Mouse (Mus musculus): ENCODE data around the gene Nwd2.

Nwd2 gene

DNA sequence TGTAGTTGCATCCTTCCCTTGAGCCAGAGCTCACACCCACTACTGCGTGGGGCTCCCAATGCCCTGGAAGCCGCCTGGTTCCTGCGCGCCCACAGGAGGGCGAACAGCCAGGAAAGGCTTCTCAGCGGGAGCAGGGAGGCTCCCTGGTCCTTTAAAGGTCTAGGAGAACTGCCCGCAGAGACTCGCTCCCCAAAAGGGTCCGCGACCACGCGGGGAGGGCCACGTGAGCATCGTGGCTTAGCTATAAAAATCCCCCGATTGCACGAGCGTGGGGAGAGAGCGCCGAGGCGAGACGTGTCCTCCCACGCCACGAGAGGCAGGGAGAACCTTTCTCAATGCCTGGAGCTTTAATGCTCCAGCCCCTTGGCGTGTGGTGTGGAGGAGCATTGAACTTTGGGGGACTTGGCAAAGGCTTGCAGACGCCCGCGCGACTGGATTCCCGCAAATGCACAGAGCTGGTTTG, at the start of gene Nwd2:
Nwd2 (plus strand) TSS at position 33 of the 463 bp plus-strand sequence.
- DNase-seq: peak; percentile 71

- DNase-seq: peak; percentile 46
These were observed 41.5 kb upstream of the Nwd2 start for GRCm38 (mm10) chr5:63607447-63607846.

DNA sequence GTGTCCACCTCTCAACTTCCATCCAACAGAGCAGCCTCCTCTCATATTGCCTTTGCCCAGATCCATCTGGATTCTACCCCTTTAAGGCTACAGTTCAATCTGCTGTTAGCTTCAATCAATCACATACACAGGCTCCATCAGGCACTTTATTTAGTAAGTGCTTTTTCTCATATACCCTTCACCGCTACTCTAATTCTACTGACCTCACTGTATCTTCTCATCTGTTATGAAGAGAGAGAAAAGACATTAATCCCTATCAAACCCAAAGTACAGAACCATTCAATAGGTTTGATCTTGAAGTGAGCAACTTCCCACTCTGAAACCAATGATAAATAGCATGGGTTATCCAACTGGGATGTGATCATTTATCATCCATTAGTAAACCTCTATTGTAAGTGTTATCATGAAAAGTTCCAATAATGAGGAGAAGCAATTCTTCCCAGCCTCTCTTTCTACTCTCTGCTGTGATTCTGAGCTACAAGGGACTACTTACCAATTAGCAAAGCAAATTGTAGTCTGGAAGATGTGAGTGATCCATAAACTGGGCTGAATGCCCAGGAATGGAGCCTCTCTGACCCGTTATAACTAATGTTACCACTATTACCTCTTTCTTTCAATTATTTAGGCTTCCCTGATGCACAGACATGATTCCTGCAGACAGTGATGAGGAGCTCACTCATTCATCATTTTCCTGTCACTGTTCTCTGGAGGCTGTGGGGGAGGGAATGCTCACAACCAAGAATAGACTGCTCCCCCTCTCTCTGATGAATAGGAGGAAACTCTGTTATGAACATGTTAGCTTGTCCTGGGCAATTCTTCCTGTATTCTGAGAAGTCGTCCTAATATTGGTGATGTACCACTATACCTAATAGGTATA, 31.9 kb upstream of the Nwd2 start:
- DNase-seq: no peak

DNA sequence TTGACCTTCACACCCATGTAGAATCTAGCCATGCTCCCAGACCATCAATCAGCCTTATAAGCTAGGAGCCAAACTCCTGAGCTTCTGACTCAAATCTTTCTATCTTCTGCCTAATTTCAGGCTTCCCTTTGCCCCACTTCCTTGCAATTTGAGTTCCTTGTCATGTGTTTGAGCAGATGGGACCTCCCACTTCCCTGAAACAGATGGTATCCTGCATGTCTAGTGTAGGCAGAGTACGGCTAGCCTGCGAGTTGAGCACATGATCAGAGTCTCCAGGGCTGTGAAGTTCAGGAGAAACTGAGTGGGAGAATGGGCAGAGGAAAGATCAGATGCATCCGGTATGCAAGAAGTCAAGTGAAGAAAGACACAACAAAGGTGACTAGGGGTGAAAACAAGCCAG, 24.8 kb upstream of the Nwd2 start:
- DNase-seq: peak; percentile 72

DNA sequence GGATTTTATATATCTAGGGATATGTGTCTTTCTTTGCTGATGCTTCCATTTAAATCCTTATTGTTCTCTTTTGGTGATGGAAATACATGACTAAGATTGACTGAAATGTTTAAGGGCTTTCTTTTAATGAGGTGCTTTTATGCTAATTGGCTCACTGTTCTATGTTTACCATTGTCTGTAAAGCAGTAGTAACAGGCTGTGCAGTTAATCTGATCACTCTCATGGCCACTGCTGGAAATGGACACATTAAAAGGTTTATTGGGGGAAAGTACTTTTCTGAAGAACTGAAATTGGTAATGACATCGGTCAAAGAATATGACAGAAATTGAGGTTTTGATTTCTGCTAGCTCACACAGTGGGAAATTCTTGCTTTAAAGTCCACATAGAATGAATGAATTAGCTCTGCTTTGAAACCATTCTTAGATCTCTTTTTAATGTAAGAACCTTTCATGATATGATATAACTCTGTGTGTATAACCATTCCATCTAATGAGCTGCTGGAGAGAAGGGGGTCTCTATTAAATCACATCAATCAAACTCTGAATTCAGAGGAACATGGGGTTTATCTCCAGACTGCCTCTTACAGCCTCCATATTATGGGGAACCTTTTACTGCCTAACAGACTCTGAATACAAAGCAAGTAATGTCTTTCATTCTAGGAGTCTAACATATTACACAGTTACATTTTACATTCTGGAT, 20.9 kb upstream of the Nwd2 start:
- DNase-seq: no peak

GRCm38 (mm10) chr5:63628531-63628871, 20.4 kb upstream of the Nwd2 start:
- no peak for DNase-seq

DNA sequence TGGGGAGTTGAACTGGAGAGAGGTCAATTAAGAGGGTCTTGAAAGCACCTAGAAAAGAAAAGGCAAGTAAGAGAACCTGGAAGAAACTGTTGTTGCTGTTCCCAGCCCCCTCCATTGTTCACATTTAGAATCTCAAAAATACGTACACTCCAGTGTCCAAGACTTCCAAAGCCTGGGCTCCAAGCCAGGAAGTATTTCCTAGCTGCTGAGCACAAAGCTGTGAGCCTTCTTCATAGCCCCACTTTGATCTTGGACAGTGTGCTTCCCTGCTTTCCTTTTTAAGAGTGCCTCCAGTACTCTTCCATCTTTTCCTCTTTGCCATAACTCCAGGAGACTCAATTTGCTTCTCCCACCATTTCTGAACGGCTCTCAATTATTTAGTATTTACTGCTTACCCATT, 14.3 kb upstream of the Nwd2 start:
- DNase-seq: no peak

- DNase-seq: peak; percentile 56
These were observed 715 bp upstream of the Nwd2 start for GRCm38 (mm10) chr5:63648187-63648586.

DNA sequence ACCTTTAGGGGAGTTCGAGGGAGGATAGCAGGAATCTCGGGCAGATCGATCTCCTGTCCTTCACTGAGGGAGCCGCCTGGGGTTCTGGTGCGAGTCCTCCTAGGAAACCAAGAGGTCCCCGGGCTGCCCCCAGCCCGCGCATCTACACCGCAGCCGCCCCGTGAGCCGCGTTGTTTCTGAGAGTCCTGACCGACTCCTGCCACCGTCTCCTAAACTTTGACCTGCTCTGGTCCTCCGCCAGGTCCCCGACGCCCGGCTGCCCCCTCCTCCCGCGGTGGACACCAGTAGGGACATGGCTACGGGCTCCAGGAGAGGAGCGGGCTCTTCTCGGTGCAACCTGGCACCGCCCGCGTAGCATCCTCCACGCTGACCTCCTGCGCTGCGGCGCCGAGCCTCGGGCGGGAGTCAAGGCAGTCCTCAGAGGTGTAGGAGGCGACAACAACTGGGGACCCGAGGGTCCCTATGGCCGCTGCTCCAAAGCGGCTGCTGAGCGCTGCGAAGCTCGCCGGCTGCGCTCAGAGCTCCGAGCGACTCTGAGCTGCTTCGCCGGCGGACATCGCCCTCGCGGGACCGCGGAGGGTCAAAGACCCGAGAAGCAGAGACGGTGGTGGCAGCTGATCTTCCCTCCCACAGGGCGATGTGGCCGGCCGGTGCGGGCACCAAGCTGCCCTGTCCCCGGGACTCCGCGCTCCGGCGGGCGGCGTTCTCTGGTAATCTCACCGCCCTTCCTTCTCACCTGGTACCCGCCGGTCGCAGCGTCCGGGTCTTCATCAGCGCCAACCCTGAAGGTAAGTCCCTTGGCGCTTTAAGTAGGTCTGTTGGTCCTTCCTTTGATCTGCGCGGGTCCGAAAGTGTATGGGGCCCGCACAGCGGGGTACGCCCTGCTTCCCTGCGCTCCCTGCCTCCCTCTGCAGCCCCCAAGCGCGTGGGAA, 897 bp downstream of the Nwd2 start:
- peak; percentile 41 for DNase-seq

- no peak for DNase-seq
These were observed 2.9 kb downstream of the Nwd2 start for GRCm38 (mm10) chr5:63651813-63652212.

DNA sequence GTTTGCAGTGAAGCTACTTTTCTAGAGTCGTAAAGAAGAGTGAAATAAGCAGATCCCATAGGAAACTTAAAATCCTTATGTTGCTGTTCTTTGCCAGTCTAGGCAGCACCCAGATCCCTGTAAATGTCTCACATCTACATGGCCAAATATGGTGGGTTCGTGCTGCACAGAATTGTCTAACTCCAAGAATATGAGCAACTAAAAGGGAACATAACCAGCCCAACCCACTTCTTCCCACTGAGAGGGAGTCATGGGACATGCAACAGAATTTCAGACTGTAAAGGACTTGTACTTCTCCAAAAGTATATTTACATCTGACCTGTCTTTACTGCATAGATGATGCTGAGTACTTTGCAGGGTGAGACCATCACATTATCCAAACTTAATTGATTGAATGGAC, 3.8 kb downstream of the Nwd2 start:
- DNase-seq: no peak

DNA sequence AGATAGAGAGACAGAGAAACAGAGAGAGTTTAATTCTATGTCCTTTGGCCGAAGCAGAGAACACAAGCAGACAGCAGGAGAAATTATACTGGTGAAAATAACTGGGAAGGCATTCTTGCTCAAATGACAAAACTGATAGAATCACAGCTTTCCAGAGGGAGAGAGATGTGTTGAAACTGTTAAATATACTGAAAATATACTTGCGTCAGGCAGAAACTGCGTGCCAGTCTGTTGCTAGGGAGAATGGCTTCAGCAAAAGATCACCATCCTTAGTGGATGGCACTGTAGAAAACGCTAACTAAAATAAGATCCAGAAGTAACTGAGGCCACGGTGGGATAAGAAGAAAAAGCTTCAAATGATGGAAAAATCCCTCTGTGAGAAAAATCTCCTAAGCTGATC, 18.0 kb downstream of the Nwd2 start:
- DNase-seq: no peak

DNA sequence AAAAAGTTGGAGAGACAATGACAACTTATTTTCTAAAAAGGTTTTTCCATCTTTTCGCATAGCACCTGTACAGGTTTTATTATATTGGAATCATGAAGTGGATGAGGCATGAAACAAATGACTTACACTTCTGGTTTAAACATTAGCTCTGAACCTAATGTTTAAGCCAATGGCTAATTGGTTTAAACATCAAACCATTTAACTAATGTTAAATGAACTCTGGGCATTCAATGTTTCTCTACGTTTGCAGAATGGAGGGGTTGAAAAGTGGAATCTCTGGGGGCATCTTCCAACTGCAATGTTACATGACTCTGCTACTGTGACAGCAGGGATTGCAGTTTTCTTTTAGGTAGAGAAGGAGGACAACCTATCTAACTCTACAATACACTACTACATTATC, 27.0 kb downstream of the Nwd2 start:
- no peak for DNase-seq

DNA sequence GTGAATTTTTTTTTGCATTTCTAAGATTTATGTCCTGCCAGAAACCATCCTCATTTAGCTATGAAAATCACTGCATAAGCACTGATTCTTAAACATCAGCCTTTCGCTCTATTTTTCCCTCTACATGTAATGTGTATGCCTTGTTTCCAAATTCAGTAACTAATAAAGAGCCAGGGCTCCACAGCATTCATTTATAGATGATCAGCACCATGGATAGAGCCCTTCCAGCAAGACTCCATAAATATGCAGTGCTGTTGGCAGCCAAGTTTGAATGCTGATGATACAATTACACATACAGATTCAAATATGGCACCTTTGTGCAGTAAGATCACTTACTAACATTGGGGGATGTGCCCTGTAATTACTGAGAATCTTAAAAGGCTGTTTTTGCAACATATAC, 40.2 kb downstream of the Nwd2 start:
- DNase-seq: no peak

DNA sequence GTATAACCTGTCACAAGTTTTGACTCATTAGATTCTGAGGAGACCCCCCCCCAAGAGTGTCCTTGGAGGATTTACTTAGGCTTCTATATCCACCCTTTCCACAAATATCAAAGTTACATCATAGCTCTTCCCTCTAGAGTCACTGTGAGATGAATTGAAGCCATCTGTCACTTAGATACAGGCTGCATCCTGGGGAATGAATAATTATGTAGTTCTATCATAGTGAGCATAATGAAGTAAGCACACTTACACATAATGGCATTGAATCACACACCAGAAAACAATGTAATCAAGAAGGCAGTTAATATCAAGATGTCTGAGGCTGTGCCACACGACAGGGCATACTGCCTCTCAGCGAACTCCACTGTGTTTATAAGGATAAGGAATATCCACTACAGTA, 47.9 kb downstream of the Nwd2 start:
- DNase-seq: no peak

- DNase-seq: no peak
These were observed 48.3 kb downstream of the Nwd2 start for GRCm38 (mm10) chr5:63697196-63697595.

- DNase-seq: no peak
These were observed 80.1 kb downstream of the Nwd2 start for GRCm38 (mm10) chr5:63728955-63729354.

DNA sequence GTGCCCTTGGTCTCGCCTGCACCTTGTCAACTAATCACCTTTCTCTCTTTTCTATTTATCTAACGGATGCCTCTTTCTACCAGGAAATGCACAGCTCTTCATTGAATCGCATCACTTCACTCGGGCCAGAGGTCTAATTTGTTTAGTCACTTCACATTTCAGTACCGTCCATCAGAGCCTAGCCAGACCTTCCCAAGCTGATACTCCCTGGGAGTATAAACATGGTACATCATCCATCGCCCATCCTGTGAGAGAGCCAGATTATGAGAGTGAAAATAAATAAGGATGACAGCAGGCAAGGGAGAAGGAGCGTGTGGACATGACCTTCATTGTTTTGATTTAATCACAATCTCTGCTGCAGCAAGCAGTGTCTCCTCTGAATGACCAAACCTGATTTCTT, 86.6 kb downstream of the Nwd2 start:
- DNase-seq: no peak

GRCm38 (mm10) chr5:63743426-63743825, 94.5 kb downstream of the Nwd2 start:
- DNase-seq: no peak

DNA sequence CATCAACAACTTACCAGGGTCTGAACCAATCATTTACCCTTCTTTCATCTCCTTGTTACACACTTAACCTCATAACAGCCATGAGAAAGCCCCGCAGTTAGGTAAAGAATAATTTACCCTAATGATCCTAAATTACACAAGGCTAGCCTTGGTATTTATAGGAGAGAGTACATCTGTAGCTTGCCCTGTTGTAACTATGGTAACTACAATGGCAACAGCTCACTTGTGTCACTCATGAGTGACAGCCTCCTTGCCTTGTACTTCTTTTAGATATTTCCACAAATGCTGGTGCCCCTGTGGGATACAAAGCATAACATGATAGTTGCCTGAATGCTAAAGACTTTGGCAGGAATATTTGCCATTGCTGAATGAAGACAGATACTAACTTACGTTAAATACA, 99.4 kb downstream of the Nwd2 start:
- no peak for DNase-seq

GRCm38 (mm10) chr5:63748759-63749158, 99.9 kb downstream of the Nwd2 start:
- DNase-seq: no peak

GRCm38 (mm10) chr5:63755092-63755761, 106.3 kb downstream of the Nwd2 start:
- DNase-seq: no peak

- DNase-seq: no peak
These were observed 107.0 kb downstream of the Nwd2 start for GRCm38 (mm10) chr5:63755938-63756337.

All from right cerebral cortex, postnatal 25 days (tissue).